Mouse (Mus musculus) embryonic facial prominence, embryonic 10.5 days (tissue): ENCODE measurements around the gene Dusp8. TPM values are rescaled to one million over a fixed set of nuclear protein-coding genes. Genes with fewer than 3 reads are reported as not detected.

Experiments
- DNase-seq: peaks from one replicate; pipeline ENCODE4 v3.0.0-alpha.2; 2017; ENCODE audit warnings: low spot score
- H3K27ac ChIP-seq: fragments of 300-500 bp; sonication (generic); replicated peaks from 2 replicates; pipeline ENCODE4 v1.5.1; 2016; ENCODE audit warnings: mild to moderate bottlenecking
- H3K27me3 ChIP-seq: fragments of 300-500 bp; sonication (generic); replicated peaks from 2 replicates; pipeline ENCODE4 v1.6.1; 2016; ENCODE audit warnings: low read depth, mild to moderate bottlenecking; ENCODE audit not compliant: poor library complexity, severe bottlenecking
- H3K36me3 ChIP-seq: fragments of 300-500 bp; sonication (generic); replicated peaks from 2 replicates; pipeline ENCODE4 v1.6.1; 2016; ENCODE audit warnings: mild to moderate bottlenecking, moderate library complexity
- H3K4me1 ChIP-seq: fragments of 300-500 bp; sonication (generic); 2 replicates; pipeline ENCODE4 v1.6.1; 2016
- H3K4me3 ChIP-seq: fragments of 300-500 bp; sonication (generic); 2 replicates; pipeline ENCODE4 v1.5.1; 2016; ENCODE audit warnings: mild to moderate bottlenecking, moderate library complexity
- H3K9me3 ChIP-seq: fragments of 300-500 bp; sonication (generic); 2 replicates; pipeline ENCODE4 v1.6.1; 2016; ENCODE audit warnings: mild to moderate bottlenecking
- polyA plus RNA-seq: library from polyadenylated mRNA; unstranded; fragments of >200 nt; fragmentation: Nextera tagmentation; extraction: Ambion mirVana; gene quantifications from 2 replicates; pipeline ENCODE4 v1.2.1, GENCODE M21; 2016

Dusp8 gene
- polyA plus RNA-seq, 1 experiment from 2014 or later, result 3.2 TPM

GRCm38 (mm10) chr7:142030073-142030472 is 65.6 kb downstream of the Dusp8 start:
- H3K27me3 ChIP-seq, result no peaks in the 10 kb centered on the region
- no peaks in the 10 kb centered on the region for H3K9me3 ChIP-seq
- no peak overlapping the region for H3K27ac ChIP-seq
- no peak overlapping the region for H3K4me3 ChIP-seq
- H3K36me3 ChIP-seq, result no peaks in the 10 kb centered on the region; the same call in 1 of the 2 replicates
- peaks cover 12% of the 10 kb centered on the region for H3K4me1 ChIP-seq
- no peak for DNase-seq

Other genes starting within 250 kb of the Dusp8 start
- gene Tollip, start 177.3 kb downstream of the Dusp8 start, polyA plus RNA-seq, result 48.1 and 50.9 TPM in 2 replicates
- gene Brsk2, start 146.1 kb downstream of the Dusp8 start, polyA plus RNA-seq, result 3.0 and 3.7 TPM in 2 replicates
- 67.4 and 68.0 TPM in 2 replicates for gene Mob2, start 34.8 kb downstream of the Dusp8 start, polyA plus RNA-seq
- not detected in 2 replicates for gene Gm45618, start 24.9 kb upstream of the Dusp8 start, polyA plus RNA-seq
- not detected in 2 replicates for gene Gm39115, start 40.2 kb upstream of the Dusp8 start, polyA plus RNA-seq
- gene Gm45337, start 48.8 kb upstream of the Dusp8 start, polyA plus RNA-seq, result not detected in 2 replicates
- not detected in 2 replicates for gene Gm29735, start 61.3 kb upstream of the Dusp8 start, polyA plus RNA-seq
- gene Gm4553, start 69.9 kb upstream of the Dusp8 start, polyA plus RNA-seq, result not detected in 2 replicates
- gene Krtap5-2, start 80.2 kb upstream of the Dusp8 start, polyA plus RNA-seq, result not detected in 2 replicates
- not detected in 2 replicates for gene Gm10153, start 94.5 kb upstream of the Dusp8 start, polyA plus RNA-seq
- not detected in 2 replicates for gene Krtap5-3, start 105.5 kb upstream of the Dusp8 start, polyA plus RNA-seq
- not detected in 2 replicates for gene Gm7579, start 116.0 kb upstream of the Dusp8 start, polyA plus RNA-seq
- gene Krtap5-5, start 134.1 kb upstream of the Dusp8 start, polyA plus RNA-seq, result not detected in 2 replicates
- not detected in 2 replicates for gene Gm40460, start 145.2 kb upstream of the Dusp8 start, polyA plus RNA-seq
- gene Gm2431, start 162.5 kb upstream of the Dusp8 start, polyA plus RNA-seq, result not detected in 2 replicates
- not detected in 2 replicates for gene Gm4559, start 178.5 kb upstream of the Dusp8 start, polyA plus RNA-seq
- gene Krtap5-1, start 201.3 kb upstream of the Dusp8 start, polyA plus RNA-seq, result not detected in 2 replicates
- gene Krtap5-4, start 207.7 kb upstream of the Dusp8 start, polyA plus RNA-seq, result not detected in 2 replicates